Mouse (Mus musculus): ENCODE measurements at regions not wholly inside any gene's neighbourhood (a gene's known extent, or its start where the extent isn't known, plus 50 kb on each side); places are given as distances from the start of the nearest gene placed in this dataset.
A peak's percentile ranks its signal among the peaks of the same experiment; 100 is the strongest.

DNA sequence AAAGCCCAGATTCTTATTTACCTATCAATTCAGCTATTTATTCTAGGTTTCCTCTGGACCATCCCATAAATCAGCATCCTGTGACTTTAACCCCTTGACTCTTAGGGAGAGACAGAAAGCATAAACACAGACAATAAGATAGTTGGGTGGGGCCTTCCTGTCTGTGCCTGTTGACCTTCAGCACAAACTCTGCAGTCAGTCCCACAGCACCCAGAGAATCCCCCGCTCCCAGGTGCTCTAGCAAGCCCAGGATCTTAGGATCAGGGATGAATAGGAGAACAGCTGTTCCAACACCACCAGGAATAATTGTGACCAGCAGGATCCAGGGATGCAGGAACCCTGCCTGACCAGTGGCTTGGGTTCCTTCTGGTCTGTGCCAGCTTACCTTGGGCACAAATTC lies 107.8 kb downstream of the Basp1 start:
- Histone ChIP-seq H3K36me3 (ENCODE audit: control insufficient read depth, insufficient read depth, low read length, poor library complexity, severe bottlenecking) (no peaks in the 10 kb centered on the region), H3K27me3 (ENCODE audit: control insufficient read depth, insufficient read depth, low read length, poor library complexity, severe bottlenecking) (no peaks in the 10 kb centered on the region)
- DNase-seq (ENCODE audit: low read depth, low spot score): no peak

DNA sequence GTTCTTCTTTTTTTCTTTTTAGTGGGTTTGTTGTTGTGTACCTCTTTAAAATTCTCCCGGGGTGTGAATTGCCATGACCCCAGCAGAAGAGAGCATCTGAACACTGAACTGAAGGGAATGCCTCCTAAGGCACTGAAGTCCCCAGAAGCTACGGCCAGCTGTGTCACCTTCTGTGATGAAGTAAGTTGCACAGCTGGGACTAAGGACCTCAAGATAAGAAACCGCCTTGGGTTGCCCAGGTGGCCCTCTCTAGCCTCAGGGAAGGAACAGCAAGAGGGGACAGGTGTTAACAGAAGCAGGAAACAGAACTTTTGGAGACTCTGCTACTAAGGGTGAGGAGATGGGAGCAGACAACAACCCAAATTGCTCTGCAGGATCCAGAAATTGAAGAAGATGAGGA lies 110.2 kb downstream of the Basp1 start:
- no peaks in the 10 kb centered on the region for H3K27me3 ChIP-seq (ENCODE audit: control insufficient read depth, insufficient read depth, low read length, poor library complexity, severe bottlenecking)
- DNase-seq (ENCODE audit: low read depth, low spot score): no peak
- H3K36me3 ChIP-seq (ENCODE audit: control insufficient read depth, insufficient read depth, low read length, poor library complexity, severe bottlenecking): no peaks in the 10 kb centered on the region

DNA sequence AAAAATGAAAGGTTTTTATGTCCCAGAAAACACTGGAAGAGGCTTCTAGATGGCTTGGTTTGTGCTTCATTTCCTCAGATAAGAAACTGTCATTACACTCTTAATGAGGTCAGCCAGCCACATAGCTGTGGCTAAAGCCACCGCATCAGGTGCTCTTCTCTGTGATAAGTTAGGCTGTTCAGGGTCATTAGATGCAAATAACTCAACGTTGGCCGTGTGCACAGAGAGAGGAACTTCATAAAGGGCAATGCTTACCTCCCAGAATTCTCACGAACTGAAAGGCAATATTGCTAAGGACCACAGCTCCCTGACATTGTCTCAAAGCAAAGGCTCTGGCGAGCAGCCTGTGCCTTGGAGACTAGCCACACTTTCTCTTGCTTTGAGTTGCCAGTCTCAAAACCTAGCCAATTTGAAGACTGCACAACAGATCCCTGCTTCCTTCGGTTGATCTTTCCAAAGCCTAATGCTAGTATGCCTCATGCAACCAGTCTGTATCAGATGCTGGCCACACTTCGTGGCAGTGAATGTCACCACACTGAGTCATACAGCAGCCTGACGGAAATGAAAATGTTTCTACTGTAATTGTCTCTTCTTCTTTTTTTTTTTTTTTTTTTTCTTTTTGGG lies 110.8 kb downstream of the Basp1 start:
- H3K36me3 ChIP-seq (ENCODE audit: control insufficient read depth, insufficient read depth, low read length, poor library complexity, severe bottlenecking): no peaks in the 10 kb centered on the region
- H3K27me3 ChIP-seq (ENCODE audit: control insufficient read depth, insufficient read depth, low read length, poor library complexity, severe bottlenecking): no peaks in the 10 kb centered on the region
- no peak for DNase-seq (ENCODE audit: low read depth, low spot score)

DNA sequence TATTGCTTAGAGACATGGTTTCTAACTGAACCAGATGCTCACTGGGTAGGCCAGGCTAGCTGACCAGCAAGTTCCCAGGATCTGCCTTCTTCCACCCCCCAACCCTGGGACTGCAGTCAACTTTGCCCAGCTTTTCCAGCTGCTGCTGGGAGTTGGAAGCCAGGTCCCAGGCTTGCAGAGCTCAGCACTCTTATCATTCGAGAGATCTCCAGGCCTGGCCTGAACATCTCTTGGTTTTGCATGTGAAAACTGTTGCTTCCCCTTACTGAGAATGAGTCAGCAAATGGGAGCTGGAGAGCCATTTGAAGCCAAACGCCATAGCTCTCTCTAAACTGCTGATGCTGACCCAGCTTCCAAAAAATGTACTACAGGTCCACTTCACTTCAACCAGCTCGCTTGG lies 111.8 kb downstream of the Basp1 start:
- DNase-seq (ENCODE audit: low read depth, low spot score): no peak
- H3K36me3 ChIP-seq (ENCODE audit: control insufficient read depth, insufficient read depth, low read length, poor library complexity, severe bottlenecking): no peaks in the 10 kb centered on the region
- H3K27me3 ChIP-seq (ENCODE audit: control insufficient read depth, insufficient read depth, low read length, poor library complexity, severe bottlenecking): no peaks in the 10 kb centered on the region

DNA sequence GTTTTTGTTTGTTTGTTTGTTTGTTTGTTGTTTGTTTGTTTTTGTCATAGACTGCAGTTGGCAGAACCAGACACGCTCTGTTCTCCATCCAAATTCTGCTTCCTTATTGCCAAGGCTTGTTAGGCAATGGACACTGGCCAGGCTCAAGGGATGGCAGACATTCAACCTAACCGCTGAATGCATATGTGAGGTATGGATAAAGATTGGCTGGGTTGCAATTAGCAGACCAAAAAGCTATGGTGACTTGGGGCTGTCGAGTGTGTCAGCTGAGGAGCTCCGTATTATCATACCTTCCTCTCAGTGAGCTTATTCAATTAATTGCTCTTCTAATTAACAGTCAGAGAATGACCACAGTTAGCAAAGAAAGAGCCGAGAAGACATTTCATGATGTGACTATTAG lies 116.3 kb downstream of the Basp1 start:
- Histone ChIP-seq H3K36me3 (ENCODE audit: control insufficient read depth, insufficient read depth, low read length, poor library complexity, severe bottlenecking) (no peaks in the 10 kb centered on the region), H3K27me3 (ENCODE audit: control insufficient read depth, insufficient read depth, low read length, poor library complexity, severe bottlenecking) (no peaks in the 10 kb centered on the region)
- no peak for DNase-seq (ENCODE audit: low read depth, low spot score)

DNA sequence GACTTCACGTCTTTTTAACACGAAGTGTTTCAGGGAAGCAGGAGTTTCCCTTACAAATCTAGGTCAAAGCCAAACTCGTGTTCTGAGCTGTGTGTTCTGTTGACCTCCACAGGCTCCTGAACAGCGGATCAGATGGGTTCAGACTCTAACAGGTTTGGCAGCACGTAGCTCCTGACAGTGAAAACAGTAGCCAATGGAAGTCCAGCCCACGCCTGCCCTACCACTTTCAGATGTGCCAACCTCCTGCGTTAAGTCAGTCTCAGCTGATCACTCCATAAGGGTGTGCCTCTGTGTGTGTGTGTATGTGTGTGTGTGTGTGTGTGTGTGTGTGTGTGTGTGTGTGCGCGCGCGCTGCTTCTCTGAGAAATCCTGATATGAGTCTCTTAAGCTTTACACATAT lies 116.8 kb downstream of the Basp1 start:
- no peaks in the 10 kb centered on the region for H3K27me3 ChIP-seq (ENCODE audit: control insufficient read depth, insufficient read depth, low read length, poor library complexity, severe bottlenecking)
- no peak for DNase-seq (ENCODE audit: low read depth, low spot score)
- no peaks in the 10 kb centered on the region for H3K36me3 ChIP-seq (ENCODE audit: control insufficient read depth, insufficient read depth, low read length, poor library complexity, severe bottlenecking)

DNA sequence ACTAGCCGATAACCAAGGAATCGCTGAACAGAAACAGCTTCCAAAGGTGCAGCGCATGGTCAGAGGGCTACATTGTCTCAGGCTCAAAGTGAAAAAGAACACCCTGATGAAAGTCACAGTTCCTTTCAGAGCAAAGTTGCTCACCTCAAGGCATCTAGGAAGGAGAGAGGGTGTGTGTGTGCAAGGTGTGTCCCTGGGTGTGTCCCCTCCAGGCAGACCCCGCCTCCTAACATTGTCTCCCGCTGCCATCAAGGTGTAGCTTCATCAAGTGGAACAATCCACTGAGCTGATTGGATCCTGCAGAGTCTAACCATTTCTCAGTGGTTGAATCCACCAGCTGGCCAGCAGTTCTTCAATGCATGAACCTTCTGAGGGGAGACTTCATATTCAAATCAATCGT lies 117.8 kb downstream of the Basp1 start:
- H3K36me3 ChIP-seq (ENCODE audit: control insufficient read depth, insufficient read depth, low read length, poor library complexity, severe bottlenecking): no peaks in the 10 kb centered on the region
- DNase-seq (ENCODE audit: low read depth, low spot score): no peak

DNA sequence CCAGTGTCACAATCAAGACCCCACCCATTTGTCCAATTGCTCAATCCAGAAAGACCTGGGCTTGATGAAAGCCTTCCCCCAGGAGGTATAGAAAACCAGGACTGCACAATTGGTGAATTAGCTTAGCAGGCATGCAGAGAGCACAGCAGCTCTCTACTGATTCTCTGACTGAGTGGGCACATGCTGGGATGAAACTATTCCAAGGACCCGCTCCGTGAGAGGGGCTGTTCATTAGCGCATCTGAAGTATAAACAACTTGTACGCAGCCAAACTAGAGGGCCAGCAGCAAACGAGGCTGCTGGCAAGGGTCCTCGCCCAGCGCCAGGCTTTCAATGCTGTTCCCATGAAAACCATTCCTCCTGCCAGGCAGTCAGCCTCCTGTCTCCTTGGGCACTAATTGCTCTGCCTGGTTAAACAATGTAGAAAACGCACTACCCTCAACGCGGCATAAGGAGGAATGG lies 122.3 kb downstream of the Basp1 start:
- DNase-seq (ENCODE audit: low read depth, low spot score): no peak
- no peaks in the 10 kb centered on the region for H3K36me3 ChIP-seq (ENCODE audit: control insufficient read depth, insufficient read depth, low read length, poor library complexity, severe bottlenecking)

More for the DNA sequence above, 117.8 kb downstream of the Basp1 start:
- no peaks in the 10 kb centered on the region for H3K27me3 ChIP-seq (ENCODE audit: control insufficient read depth, insufficient read depth, low read length, poor library complexity, severe bottlenecking)

DNA sequence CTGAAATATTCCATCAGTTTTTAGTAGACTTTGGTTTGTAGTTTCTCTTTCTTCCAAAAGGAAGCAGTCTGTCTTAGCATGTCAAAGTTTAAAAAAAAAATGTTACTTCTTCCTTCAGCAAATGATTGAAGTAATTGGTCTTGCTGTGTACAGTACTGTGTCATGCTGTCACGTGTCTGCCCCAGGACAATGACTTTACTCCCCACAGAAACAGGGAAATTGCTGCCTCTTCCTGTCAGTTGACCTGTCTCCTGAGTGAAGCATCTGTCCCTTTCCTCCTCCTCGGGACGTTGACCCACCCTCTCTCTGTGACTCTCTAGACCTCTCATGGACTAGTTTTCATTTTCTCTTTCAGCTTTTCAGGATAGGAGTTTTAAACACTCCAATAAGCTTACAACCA lies 125.7 kb downstream of the Basp1 start:
- Histone ChIP-seq H3K36me3 (ENCODE audit: control insufficient read depth, insufficient read depth, low read length, poor library complexity, severe bottlenecking) (no peaks in the 10 kb centered on the region), H3K27me3 (ENCODE audit: control insufficient read depth, insufficient read depth, low read length, poor library complexity, severe bottlenecking) (no peaks in the 10 kb centered on the region)
- DNase-seq (ENCODE audit: low read depth, low spot score): no peak

More for the DNA sequence above, 122.3 kb downstream of the Basp1 start:
- no peaks in the 10 kb centered on the region for H3K27me3 ChIP-seq (ENCODE audit: control insufficient read depth, insufficient read depth, low read length, poor library complexity, severe bottlenecking)

DNA sequence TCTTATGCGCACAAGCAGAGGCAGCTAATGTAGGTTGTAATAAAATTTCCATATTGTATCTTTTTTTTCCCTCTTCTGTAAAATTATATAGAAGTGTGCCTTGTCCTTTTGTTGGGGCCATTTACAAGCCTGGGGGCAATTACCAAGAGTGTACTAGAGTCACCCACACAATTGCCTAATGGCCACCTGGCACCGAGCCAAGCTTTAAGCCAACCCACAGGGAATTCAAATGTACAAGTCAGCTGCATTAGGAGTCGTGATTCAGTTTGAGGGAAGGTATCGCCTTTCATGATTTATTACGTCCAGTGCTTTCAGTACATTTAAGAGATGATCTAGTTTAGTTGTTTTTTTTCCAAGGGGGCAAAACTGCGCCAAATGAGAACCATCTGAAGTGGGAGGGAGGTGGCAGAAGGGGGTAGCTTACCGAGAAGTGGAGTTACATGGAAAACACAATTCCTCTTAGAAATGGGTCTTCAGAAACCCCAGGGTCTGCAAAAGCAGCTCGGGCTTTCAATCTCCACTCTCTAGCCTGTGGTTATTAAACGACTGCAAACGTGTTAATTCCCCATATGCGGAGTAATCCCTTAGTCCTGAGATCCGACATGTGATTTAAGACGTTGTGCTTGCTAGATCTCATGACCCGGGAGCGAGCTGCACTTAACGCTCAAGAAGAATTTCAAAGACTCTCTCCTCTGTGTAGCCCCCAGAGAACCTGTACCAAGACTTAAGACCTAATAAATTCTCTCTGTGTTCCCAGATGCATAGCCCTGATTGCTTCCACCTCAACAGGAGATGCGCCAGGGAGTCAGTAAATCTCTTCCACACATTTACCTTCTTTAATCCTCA lies 129.0 kb downstream of the Basp1 start:
- DNase-seq (ENCODE audit: low read depth, low spot score): no peak
- H3K36me3 ChIP-seq (ENCODE audit: control insufficient read depth, insufficient read depth, low read length, poor library complexity, severe bottlenecking): no peaks in the 10 kb centered on the region
- no peaks in the 10 kb centered on the region for H3K27me3 ChIP-seq (ENCODE audit: control insufficient read depth, insufficient read depth, low read length, poor library complexity, severe bottlenecking)

DNA sequence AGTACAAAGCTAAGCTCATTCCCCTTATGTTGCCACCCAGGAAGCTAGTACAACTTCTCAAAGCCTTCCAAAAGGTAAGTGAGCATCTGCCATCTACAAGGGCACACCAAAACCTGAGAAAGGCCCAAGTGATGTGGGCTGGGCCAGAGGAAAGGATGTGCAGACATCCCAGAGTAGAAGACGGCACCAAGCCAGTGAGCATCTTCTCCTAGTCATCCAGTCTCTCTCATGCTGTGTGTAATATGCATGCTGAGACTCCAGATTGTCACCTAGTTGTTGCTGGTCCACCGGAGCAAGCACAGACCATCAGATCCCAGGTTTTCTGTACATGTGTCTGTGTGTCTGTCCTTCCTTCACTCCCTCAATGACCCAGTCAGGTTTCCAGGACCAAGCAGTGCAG lies 129.9 kb downstream of the Basp1 start:
- DNase-seq (ENCODE audit: low read depth, low spot score): no peak
- H3K36me3 ChIP-seq (ENCODE audit: control insufficient read depth, insufficient read depth, low read length, poor library complexity, severe bottlenecking): no peaks in the 10 kb centered on the region
- no peaks in the 10 kb centered on the region for H3K27me3 ChIP-seq (ENCODE audit: control insufficient read depth, insufficient read depth, low read length, poor library complexity, severe bottlenecking)

DNA sequence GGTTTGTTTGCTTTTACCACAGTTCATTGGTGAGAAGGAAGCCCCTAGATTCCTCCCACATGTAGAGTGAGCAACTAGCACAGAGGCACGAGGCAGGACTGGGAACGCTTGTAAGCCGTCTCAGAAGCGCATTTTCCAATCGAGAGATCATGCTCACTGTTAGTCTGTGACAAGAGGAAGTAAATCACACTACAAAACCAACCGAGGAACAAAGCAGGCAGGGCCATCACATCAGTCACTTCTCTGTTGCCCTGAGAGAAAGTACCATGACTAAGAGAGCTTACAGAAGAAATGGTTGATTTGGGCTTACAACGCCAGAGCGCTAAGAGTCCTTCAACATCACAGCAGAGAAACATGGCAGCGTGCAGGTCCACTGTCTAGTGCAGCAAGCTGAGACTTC lies 131.2 kb downstream of the Basp1 start:
- no peaks in the 10 kb centered on the region for H3K36me3 ChIP-seq (ENCODE audit: control insufficient read depth, insufficient read depth, low read length, poor library complexity, severe bottlenecking)
- DNase-seq (ENCODE audit: low read depth, low spot score): peak; percentile 13
- no peaks in the 10 kb centered on the region for H3K27me3 ChIP-seq (ENCODE audit: control insufficient read depth, insufficient read depth, low read length, poor library complexity, severe bottlenecking)

DNA sequence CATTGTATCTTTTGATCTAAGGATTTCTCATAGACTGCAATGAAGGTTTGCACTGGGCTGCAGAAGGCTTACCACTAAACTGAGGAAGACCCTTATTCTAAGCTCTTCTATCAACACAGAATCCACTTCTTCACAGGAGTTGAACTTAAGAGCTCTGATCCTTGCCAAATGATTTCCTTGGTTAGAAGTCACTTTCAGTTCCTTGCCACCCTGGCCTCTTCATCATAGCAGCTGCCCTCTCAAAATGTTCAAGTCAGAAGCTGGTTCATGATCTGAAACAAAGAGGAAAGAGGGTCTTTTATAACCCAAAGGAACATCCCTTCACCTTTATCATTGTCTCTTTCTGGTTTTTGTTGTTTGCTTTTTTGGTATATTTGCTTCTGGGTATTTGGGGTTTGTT lies 131.6 kb downstream of the Basp1 start:
- DNase-seq (ENCODE audit: low read depth, low spot score): no peak
- Histone ChIP-seq H3K27me3 (ENCODE audit: control insufficient read depth, insufficient read depth, low read length, poor library complexity, severe bottlenecking) (no peaks in the 10 kb centered on the region), H3K36me3 (ENCODE audit: control insufficient read depth, insufficient read depth, low read length, poor library complexity, severe bottlenecking) (no peaks in the 10 kb centered on the region)

DNA sequence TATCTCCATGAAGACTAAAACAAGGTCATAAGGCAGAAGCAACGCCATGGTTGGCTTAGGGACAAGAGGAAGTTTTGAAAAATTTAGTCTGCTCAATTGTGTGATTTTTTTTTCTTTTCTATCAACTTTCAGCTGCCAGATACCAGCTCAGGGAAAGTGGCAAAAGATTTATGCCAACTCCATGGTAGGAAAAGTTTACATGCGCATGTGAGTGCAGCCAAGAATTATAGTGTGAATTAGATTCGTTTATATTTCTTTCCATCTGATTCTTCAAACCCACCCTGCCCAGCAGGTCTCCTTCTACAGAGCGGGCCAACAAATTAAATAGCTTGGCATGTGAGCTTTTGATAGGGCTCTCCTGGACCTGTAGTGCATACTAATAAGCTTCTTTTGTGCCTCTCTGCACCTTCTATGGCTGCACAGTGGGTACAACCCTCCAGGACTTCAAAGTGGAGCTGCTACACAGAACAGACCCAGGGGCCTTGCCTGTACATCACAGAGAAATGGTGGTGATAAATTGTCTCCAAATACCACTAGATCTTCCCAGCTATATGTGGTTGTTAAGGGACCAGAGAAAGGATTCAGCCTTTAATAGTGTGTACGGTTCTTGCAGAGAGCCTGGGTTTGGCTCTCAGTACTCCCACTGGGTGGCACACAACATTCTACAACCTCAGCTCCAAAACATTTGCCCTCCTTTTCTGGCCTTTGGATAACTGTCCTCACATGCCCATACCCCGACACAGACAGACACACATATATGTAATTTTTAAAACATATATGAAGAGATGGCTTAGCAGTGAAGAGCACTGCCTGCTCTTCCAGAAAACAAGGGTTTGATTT lies 135.0 kb downstream of the Basp1 start:
- Histone ChIP-seq H3K36me3 (ENCODE audit: control insufficient read depth, insufficient read depth, low read length, poor library complexity, severe bottlenecking) (no peaks in the 10 kb centered on the region), H3K27me3 (ENCODE audit: control insufficient read depth, insufficient read depth, low read length, poor library complexity, severe bottlenecking) (no peaks in the 10 kb centered on the region; the same call in 1 of the 2 replicates)
- no peak for DNase-seq (ENCODE audit: low read depth, low spot score)

DNA sequence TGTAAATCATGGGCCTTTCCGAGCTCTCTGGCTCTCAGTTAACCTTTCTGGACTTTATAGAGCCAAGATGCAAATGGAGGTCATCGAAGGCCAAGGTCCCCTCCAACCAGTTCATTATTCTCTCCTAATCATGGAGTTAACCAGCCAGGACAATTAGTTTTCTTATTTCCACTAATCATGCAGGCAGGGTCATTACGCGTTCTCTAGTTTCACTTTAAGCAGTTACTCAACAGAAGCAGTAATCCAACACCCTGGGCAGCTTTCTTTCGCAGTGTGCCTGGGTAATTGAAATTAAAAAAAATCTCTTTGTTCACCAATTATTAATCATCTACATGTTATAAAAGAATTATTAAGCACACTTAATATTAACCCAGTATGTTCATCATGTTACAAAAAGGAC lies 137.3 kb downstream of the Basp1 start:
- no peaks in the 10 kb centered on the region; the same call in 1 of the 2 replicates for H3K27me3 ChIP-seq (ENCODE audit: control insufficient read depth, insufficient read depth, low read length, poor library complexity, severe bottlenecking)
- H3K36me3 ChIP-seq (ENCODE audit: control insufficient read depth, insufficient read depth, low read length, poor library complexity, severe bottlenecking): no peaks in the 10 kb centered on the region
- no peak for DNase-seq (ENCODE audit: low read depth, low spot score)

All from splenic B cell, adult 2 months (primary cell).